Mouse (Mus musculus): ENCODE measurements around the gene Mfsd4a.

Mfsd4a gene

GRCm38 (mm10) chr1:131982907-131983306 is 85.0 kb downstream of the Mfsd4a start:
- DNase-seq, result peak; percentile 79

GRCm38 (mm10) chr1:131981378-131982013 is 86.4 kb downstream of the Mfsd4a start:
- DNase-seq, result peak; percentile 70

GRCm38 (mm10) chr1:131980471-131980870 is 87.4 kb downstream of the Mfsd4a start:
- DNase-seq, result no peak

DNA sequence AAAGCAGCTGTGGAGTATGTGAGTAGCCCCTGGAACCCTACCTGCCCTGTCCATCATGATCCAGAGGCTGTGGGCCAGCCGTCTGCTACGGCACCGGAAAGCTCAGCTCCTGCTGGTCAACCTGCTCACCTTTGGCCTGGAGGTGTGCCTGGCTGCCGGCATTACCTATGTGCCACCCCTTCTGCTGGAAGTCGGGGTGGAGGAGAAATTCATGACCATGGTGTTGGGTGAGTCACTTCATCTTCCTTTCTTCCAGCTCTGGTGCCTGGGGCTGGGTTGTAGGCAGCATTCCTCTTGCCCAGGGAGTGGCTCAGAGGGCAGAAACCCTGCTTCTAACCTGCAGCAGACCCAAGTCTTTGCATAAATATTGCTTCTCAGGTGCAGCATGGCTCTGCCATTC is 91.0 kb downstream of the Mfsd4a start:
- no peak for DNase-seq

- no peak for DNase-seq
Observed at GRCm38 (mm10) chr1:131973991-131974390, 93.9 kb downstream of the Mfsd4a start.

Data from right cerebral cortex, postnatal 4 days (tissue).